In genomic region chr5:122552638-122553037, GRCm38 (mm10) we compare ENCODE assay signal across 21 mouse cellular contexts.
"Had no signal": no experiment of that assay in that cellular context is flagged by ENCODE, and none has a peak within 500 bp of the region (broad histone marks: within the 10 kb centered on the region; RNA-seq: fewer than 3 reads in every experiment).

No protein-coding gene starts in this region.

- H3K4me2 ChIP-seq: limb, embryonic 13.5 days; liver, embryonic 12.5 days; liver, embryonic 15.5 days; lung, embryonic 15.5 days; midbrain, embryonic 13.5 days; neural tube, embryonic 12.5 days; neural tube, embryonic 15.5 days; stomach, embryonic 15.5 days had no signal

- H3K4me1 ChIP-seq: neural tube, embryonic 12.5 days had no signal

- H3K9ac ChIP-seq: limb, embryonic 13.5 days; liver, embryonic 12.5 days; liver, embryonic 15.5 days; lung, embryonic 15.5 days; midbrain, embryonic 13.5 days; neural tube, embryonic 12.5 days; neural tube, embryonic 15.5 days; stomach, embryonic 15.5 days had no signal

- H3K4me3 ChIP-seq: limb, embryonic 10.5 days; limb, embryonic 13.5 days; liver, embryonic 12.5 days; liver, embryonic 15.5 days; lung, embryonic 15.5 days; megakaryocyte, embryonic 14.5 days; midbrain, embryonic 10.5 days; midbrain, embryonic 13.5 days; neural tube, embryonic 12.5 days; neural tube, embryonic 15.5 days; stomach, embryonic 15.5 days had no signal

- ATAC-seq: intestine, embryonic 16.5 days; liver, embryonic 12.5 days; midbrain, embryonic 13.5 days had no signal

- H3K36me3 ChIP-seq: liver, embryonic 12.5 days; liver, embryonic 15.5 days; stomach, embryonic 15.5 days had no signal

- H3K27me3 ChIP-seq: limb, embryonic 13.5 days; liver, embryonic 12.5 days; liver, embryonic 15.5 days; lung, embryonic 15.5 days; midbrain, embryonic 13.5 days; neural tube, embryonic 12.5 days; neural tube, embryonic 15.5 days; stomach, embryonic 15.5 days had no signal

- H3K27ac ChIP-seq: limb, embryonic 10.5 days; limb, embryonic 13.5 days; liver, embryonic 12.5 days; liver, embryonic 15.5 days; lung, embryonic 15.5 days; midbrain, embryonic 10.5 days; midbrain, embryonic 13.5 days; neural tube, embryonic 12.5 days; neural tube, embryonic 15.5 days; stomach, embryonic 15.5 days had no signal

- H3K9me3 ChIP-seq: limb, embryonic 10.5 days; limb, embryonic 13.5 days; liver, embryonic 12.5 days; liver, embryonic 15.5 days; lung, embryonic 15.5 days; megakaryocyte, embryonic 14.5 days; midbrain, embryonic 10.5 days; midbrain, embryonic 13.5 days; neural tube, embryonic 12.5 days; neural tube, embryonic 15.5 days; stomach, embryonic 15.5 days had no signal

- DNase-seq: kidney, adult 18-20 months; kidney, adult 9 months; kidney, postnatal 14 days; liver; lung, adult 18-20 months; lung, postnatal 10 days; lung, postnatal 36 days; spleen, adult 18-20 months; thymus, postnatal 25 days had no signal
